Mouse (Mus musculus) megakaryocyte, embryonic 14.5 days (primary cell): Measurements from ENCODE around the gene Cdk9. TPM values are rescaled to one million over a fixed set of nuclear protein-coding genes. Genes with fewer than 3 reads are reported as not detected.
A peak's percentile ranks its signal among the peaks of the same experiment; 100 is the strongest.

Experiments used
- H3K27me3 ChIP-seq: replicated peaks from 2 replicates; pipeline ENCODE3; 2012; ENCODE audit warnings: inconsistent platforms
- H3K36me3 ChIP-seq: replicated peaks from 2 replicates; pipeline ENCODE3; 2012; ENCODE audit warnings: low read length, inconsistent platforms, mixed read lengths
- H3K4me1 ChIP-seq: 2 replicates; pipeline ENCODE4 v1.6.1; 2012; ENCODE audit warnings: inconsistent platforms
- H3K4me3 ChIP-seq: replicated peaks from 2 replicates; pipeline ENCODE3; 2012; ENCODE audit warnings: moderate library complexity, mild to moderate bottlenecking, inconsistent platforms
- H3K9me3 ChIP-seq: 2 replicates; pipeline ENCODE4 v1.6.1; 2012; ENCODE audit warnings: inconsistent platforms
- FLI1 ChIP-seq: IDR thresholded peaks from 2 replicates; pipeline ENCODE4 v1.6.1; 2012; ENCODE audit warnings: low read length, inconsistent platforms, mixed read lengths
- GATA1 ChIP-seq: IDR thresholded peaks from 3 replicates; pipeline ENCODE4 v1.6.1; 2012; ENCODE audit warnings: mixed read lengths, low read length, inconsistent platforms, borderline replicate concordance
- polyA plus RNA-seq: library from polyadenylated mRNA; stranded (reverse); fragments of >175 nt; gene quantifications from 2 replicates; pipeline ENCODE4 v1.2.3, GENCODE M21; 2012; ENCODE audit warnings: low replicate concordance; ENCODE audit not compliant: insufficient read depth

The Cdk9 gene
- polyA plus RNA-seq, 1 experiment = 148 TPM

DNA sequence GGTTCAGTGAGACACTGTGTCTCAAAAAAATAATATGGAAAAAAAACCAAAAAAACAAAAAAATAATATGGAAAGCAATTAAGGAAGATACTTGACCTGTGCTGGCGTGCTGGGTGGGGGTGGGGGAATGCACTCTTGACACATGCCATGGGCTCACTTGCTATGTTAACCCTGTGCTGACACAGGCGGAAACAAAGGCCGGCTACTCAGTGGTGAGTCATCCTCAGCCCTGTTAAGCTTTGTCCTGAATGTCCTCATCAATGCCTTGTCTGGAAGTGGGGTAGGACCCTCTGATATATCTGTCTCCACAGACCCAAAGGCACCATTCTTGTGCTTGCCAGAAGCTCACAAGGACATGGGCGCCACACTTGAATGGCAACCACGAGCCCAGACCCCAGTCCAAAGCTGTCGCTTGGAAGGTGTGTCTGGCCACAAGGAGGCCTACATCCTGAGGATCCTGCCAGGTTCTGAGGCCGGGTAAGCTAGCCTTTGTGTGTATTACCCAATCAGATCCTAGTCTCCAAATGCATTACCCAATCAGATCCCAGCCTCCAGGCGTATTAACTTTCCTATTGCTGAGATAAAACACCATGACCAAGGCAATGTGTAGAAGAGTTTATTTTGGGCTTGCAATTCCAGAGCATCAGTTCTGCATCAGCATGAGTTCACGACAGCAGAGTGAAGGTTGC is 40.8 kb downstream of the Cdk9 start:
- Histone ChIP-seq H3K4me3 (no peak overlapping the region), H3K4me1 (peaks cover 28% of the 10 kb centered on the region), H3K9me3 (no peaks in the 10 kb centered on the region), H3K27me3 (no peaks in the 10 kb centered on the region), H3K36me3 (peaks cover 88% of the 10 kb centered on the region)
- TF ChIP-seq FLI1 (no peak), GATA1 (no peak)

GRCm38 (mm10) chr2:32671147-32671546 is 41.7 kb downstream of the Cdk9 start:
- TF ChIP-seq GATA1 (no peak), FLI1 (no peak)
- H3K4me3 ChIP-seq = no peak overlapping the region
- peaks cover 28% of the 10 kb centered on the region for H3K4me1 ChIP-seq
- no peaks in the 10 kb centered on the region for H3K9me3 ChIP-seq
- H3K36me3 ChIP-seq = peaks cover 90% of the 10 kb centered on the region
- no peaks in the 10 kb centered on the region for H3K27me3 ChIP-seq

- no peak overlapping the region for H3K4me3 ChIP-seq
- no peak for TF ChIP-seq FLI1
- TF ChIP-seq GATA1 = no peak
- peaks cover 40% of the 10 kb centered on the region for H3K4me1 ChIP-seq
- peaks cover 92% of the 10 kb centered on the region for H3K36me3 ChIP-seq
- no peaks in the 10 kb centered on the region for H3K9me3 ChIP-seq
- H3K27me3 ChIP-seq = no peaks in the 10 kb centered on the region
These were observed 43.0 kb downstream of the Cdk9 start for GRCm38 (mm10) chr2:32669876-32670275.

DNA sequence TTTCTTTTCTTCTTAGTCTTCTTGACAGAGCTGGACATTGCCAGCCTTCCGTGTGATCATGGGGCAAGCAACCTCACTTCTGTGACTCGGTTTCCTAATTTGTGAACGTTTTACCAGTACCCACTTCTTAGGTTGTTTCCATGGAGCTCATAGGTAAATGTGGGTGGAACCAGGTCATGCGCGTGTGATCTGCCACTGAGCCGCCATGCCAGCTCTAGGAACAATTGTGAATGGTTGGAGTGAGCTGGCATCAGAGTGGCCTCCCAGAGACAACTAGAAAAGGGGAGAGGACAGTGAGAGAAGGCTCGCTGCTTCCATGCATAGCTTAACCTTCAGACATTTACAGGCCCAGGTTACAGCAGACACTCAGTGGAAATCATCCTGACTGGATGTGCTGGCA is 44.7 kb downstream of the Cdk9 start:
- H3K4me3 ChIP-seq = no peak overlapping the region
- TF ChIP-seq FLI1 (no peak), GATA1 (no peak)
- H3K36me3 ChIP-seq = peaks cover 92% of the 10 kb centered on the region

GRCm38 (mm10) chr2:32667775-32668174 is 45.1 kb downstream of the Cdk9 start:
- H3K36me3 ChIP-seq = peaks cover 90% of the 10 kb centered on the region
- no peaks in the 10 kb centered on the region for H3K9me3 ChIP-seq
- H3K4me1 ChIP-seq = peaks cover 42% of the 10 kb centered on the region
- no peak overlapping the region for H3K4me3 ChIP-seq
- H3K27me3 ChIP-seq = no peaks in the 10 kb centered on the region
- TF ChIP-seq FLI1 = no peak
- no peak for TF ChIP-seq GATA1

More for the DNA sequence above, 44.7 kb downstream of the Cdk9 start:
- Histone ChIP-seq H3K27me3 (no peaks in the 10 kb centered on the region), H3K9me3 (no peaks in the 10 kb centered on the region), H3K4me1 (peaks cover 42% of the 10 kb centered on the region)

GRCm38 (mm10) chr2:32665853-32666252 is 47.0 kb downstream of the Cdk9 start:
- TF ChIP-seq GATA1 (no peak), FLI1 (no peak)
- H3K4me3 ChIP-seq = no peak overlapping the region

GRCm38 (mm10) chr2:32665345-32665744 is 47.5 kb downstream of the Cdk9 start:
- Histone ChIP-seq H3K9me3 (no peaks in the 10 kb centered on the region), H3K4me1 (peaks cover 48% of the 10 kb centered on the region), H3K4me3 (peak overlapping the region; percentile 42), H3K36me3 (peaks cover 88% of the 10 kb centered on the region), H3K27me3 (no peaks in the 10 kb centered on the region)
- TF ChIP-seq GATA1 (no peak), FLI1 (no peak)

More at GRCm38 (mm10) chr2:32665853-32666252, 47.0 kb downstream of the Cdk9 start:
- peaks cover 88% of the 10 kb centered on the region for H3K36me3 ChIP-seq
- no peaks in the 10 kb centered on the region for H3K9me3 ChIP-seq
- no peaks in the 10 kb centered on the region for H3K27me3 ChIP-seq
- peaks cover 45% of the 10 kb centered on the region for H3K4me1 ChIP-seq

DNA sequence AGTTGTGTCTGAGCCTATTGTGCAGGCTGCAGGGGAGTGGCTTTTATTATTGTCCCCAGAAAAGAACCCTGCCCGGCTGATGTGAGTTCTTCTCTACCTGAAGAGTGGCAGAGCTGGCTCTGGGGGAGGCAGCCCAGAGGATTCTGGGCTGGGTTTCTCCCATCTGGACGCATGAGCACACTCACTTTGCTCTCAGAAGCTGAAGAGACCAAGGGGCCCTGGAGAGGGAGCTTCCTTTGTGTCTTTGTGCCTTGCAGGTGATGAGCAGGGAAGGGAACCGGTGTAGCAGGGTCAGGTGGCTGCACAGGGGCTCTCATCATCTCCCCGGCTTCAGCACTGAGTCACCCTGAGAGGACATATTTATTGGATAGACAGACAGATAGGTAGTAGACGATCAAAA is 50.6 kb downstream of the Cdk9 start:
- H3K4me1 ChIP-seq = peaks cover 58% of the 10 kb centered on the region
- TF ChIP-seq GATA1 (no peak), FLI1 (no peak)
- no peaks in the 10 kb centered on the region for H3K9me3 ChIP-seq
- H3K36me3 ChIP-seq = peaks cover 91% of the 10 kb centered on the region
- no peaks in the 10 kb centered on the region for H3K27me3 ChIP-seq
- no peak overlapping the region for H3K4me3 ChIP-seq

DNA sequence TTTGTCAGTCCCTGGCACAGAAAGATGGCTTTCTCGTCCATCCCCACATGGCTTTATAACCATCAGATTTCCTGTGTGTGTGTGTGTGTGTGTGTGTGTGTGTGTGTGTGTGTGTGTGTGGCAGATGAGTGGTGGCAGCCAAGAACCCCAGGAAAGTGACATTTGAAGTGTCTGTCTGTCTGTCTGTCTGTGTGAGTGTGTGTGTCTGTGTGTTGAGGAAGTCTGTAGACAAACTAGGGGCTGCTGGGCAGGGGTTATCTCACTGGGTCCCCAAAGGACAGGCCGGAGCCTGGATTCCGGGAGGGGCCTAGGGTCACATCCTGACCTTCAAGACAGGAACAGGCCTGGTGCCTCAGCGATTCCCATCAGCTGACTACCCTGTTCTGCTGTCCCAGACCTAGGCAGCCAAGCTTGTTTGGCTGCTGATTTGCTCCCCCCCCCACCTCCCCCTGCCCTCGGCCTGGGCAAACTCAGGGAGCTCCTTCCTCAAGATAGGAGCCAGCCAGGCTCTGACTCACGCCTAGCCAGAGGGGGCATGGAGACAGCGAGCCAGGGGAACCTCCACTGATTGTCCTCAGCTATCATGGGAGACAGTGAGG is 51.3 kb downstream of the Cdk9 start:
- peak overlapping the region; percentile 73 for H3K4me3 ChIP-seq
- H3K36me3 ChIP-seq = peaks cover 92% of the 10 kb centered on the region
- H3K9me3 ChIP-seq = no peaks in the 10 kb centered on the region
- peaks cover 58% of the 10 kb centered on the region for H3K4me1 ChIP-seq
- H3K27me3 ChIP-seq = no peaks in the 10 kb centered on the region
- TF ChIP-seq FLI1 (no peak), GATA1 (no peak)

GRCm38 (mm10) chr2:32658873-32659272 is 54.0 kb downstream of the Cdk9 start:
- Histone ChIP-seq H3K4me3 (no peak overlapping the region), H3K27me3 (no peaks in the 10 kb centered on the region), H3K9me3 (no peaks in the 10 kb centered on the region), H3K4me1 (peaks cover 68% of the 10 kb centered on the region), H3K36me3 (peaks cover 90% of the 10 kb centered on the region)
- no peak for TF ChIP-seq GATA1
- no peak for TF ChIP-seq FLI1
